Mouse (Mus musculus): ENCODE measurements around the gene Olfr482.

GRCm38 (mm10) chr7:108067246-108067645, 30.1 kb downstream of the Olfr482 start, which contains the start of gene Olfr480:
- TF ChIP-seq POLR2A (IDR thresholded peaks at IDR 0.05; ENCODE audit: low read depth, low read length), result no peak
- no peak for TF ChIP-seq CTCF (conservative IDR thresholded peaks at IDR 0.05; ENCODE audit: insufficient read depth, insufficient read length, low read depth, low read length)
